Mouse (Mus musculus) ES-Bruce4 (cell line): Measurements from ENCODE around the gene Ehmt2. TPM values are rescaled to one million over a fixed set of nuclear protein-coding genes. Genes with fewer than 3 reads are reported as not detected.

Experiments
- H3K27ac ChIP-seq: 2 replicates; pipeline ENCODE4 v1.5.1; 2012; ENCODE audit warnings: low read length, inconsistent platforms; ENCODE audit not compliant: insufficient read depth
- H3K27me3 ChIP-seq: 2 replicates; pipeline ENCODE4 v1.6.1; 2012; ENCODE audit warnings: mild to moderate bottlenecking, low read length, inconsistent platforms; ENCODE audit not compliant: control insufficient read depth, poor library complexity, insufficient read depth, severe bottlenecking
- H3K36me3 ChIP-seq: 2 replicates; pipeline ENCODE4 v1.6.1; 2012; ENCODE audit warnings: inconsistent platforms, mild to moderate bottlenecking, low read length, moderate library complexity; ENCODE audit not compliant: control insufficient read depth, poor library complexity, insufficient read depth, severe bottlenecking
- H3K4me1 ChIP-seq: one replicate; pipeline ENCODE4 v1.8.1; 2011; ENCODE audit warnings: low read length; ENCODE audit not compliant: control insufficient read depth, insufficient read depth
- H3K4me3 ChIP-seq: 2 replicates; pipeline ENCODE4 v1.5.1; 2011; ENCODE audit warnings: low read depth, mild to moderate bottlenecking, low read length
- H3K9ac ChIP-seq: 2 replicates; pipeline ENCODE4 v1.6.1; 2012; ENCODE audit warnings: low read depth, mild to moderate bottlenecking, inconsistent platforms; ENCODE audit not compliant: poor library complexity, severe bottlenecking
- H3K9me3 ChIP-seq: replicated peaks from 2 replicates; pipeline ENCODE4 v1.6.1; 2012; ENCODE audit warnings: mild to moderate bottlenecking, low read length, inconsistent platforms; ENCODE audit not compliant: control insufficient read depth, poor library complexity, insufficient read depth, severe bottlenecking
- CTCF ChIP-seq: IDR thresholded peaks from one replicate; pipeline ENCODE4 v1.8.1; 2011; ENCODE audit warnings: low read depth, low read length
- EP300 ChIP-seq: IDR thresholded peaks from 2 replicates; pipeline ENCODE4 v1.6.1; 2011; ENCODE audit warnings: low read depth, low read length; ENCODE audit not compliant: insufficient read depth
- POLR2A ChIP-seq: IDR thresholded peaks from one replicate; pipeline ENCODE4 v1.8.1; 2011; ENCODE audit warnings: low read length; ENCODE audit not compliant: insufficient read depth
- polyA plus RNA-seq: library from polyadenylated mRNA; stranded (reverse); fragments of >200 nt; gene quantifications from 2 replicates; pipeline ENCODE4 v1.2.4, GENCODE M21; 2011; ENCODE audit warnings: low read depth; ENCODE audit not compliant: missing spikeins, insufficient read depth, insufficient read length

The Ehmt2 gene
- polyA plus RNA-seq, 1 experiment = 60.9 TPM

DNA sequence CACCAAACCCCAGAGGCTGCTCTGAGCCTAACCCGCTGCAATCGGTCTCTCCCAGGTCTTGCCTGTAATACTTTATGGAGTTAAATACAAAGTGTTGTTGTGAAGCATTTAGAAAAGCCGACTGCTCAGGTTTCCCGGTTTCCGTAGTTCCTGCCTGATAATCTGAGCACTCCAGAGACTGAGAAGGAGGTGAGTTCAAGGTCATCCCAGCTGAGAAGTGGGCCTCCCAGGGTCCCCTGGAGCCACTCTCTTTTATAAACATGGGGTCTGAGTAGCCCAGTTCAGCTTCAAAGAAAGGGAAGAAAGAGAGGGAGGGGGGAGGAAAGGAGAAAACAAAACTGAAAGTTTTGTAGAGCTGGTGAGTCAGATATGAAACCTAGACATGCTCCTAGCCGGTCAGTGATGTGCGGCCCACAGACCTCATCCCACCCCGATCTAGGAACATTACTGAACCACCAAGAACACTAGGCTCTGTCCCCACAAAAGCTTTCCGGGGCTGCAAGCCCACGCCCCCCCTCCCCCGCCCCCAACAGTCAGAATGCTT is 18.9 kb upstream of the Ehmt2 start, which contains the start of gene Zbtb12:
Gene Zbtb12, plus strand, starts transcription at position 148 of the 544 bp plus-strand sequence.
- Histone ChIP-seq H3K27ac (no peak within 1 kb of the TSS), H3K9me3 (no peaks in the 10 kb centered on the region), H3K4me1 (peaks cover 2% of the 10 kb centered on the region), H3K4me3 (peak within 1 kb of the TSS; percentile 30), H3K36me3 (no peaks in the 10 kb centered on the region), H3K9ac (peak within 1 kb of the TSS; percentile 4; the same call in 1 of the 2 replicates), H3K27me3 (no peaks in the 10 kb centered on the region)
- TF ChIP-seq POLR2A (no peak), EP300 (no peak), CTCF (no peak)

DNA sequence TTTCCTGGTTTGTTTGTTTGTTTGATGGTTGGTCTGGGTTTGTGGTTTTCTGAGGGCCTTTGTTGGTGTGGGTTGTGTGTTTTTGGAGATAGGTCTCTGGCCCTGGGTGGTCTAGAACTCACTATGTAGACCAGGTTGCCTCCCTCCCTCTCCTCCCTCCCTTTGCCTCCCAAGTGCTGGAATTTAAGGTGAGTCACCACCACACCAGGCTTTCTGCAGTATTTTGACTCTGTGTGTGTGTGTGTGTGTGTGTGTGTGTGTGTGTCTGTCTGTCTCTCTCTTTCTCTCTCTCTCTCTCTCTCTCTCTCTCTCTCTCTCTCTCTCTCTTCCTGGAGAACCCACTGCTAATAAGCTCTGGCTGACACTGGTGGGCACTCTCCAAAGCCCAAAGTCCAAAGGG is 17.1 kb upstream of the Ehmt2 start:
- Histone ChIP-seq H3K27ac (no peak overlapping the region), H3K4me3 (peak overlapping the region; percentile 25; the same call in 1 of the 2 replicates), H3K36me3 (no peaks in the 10 kb centered on the region), H3K9ac (no peak overlapping the region), H3K4me1 (peaks cover 2% of the 10 kb centered on the region), H3K27me3 (no peaks in the 10 kb centered on the region), H3K9me3 (no peaks in the 10 kb centered on the region)
- no peak for TF ChIP-seq POLR2A
- no peak for TF ChIP-seq EP300
- no peak for TF ChIP-seq CTCF

DNA sequence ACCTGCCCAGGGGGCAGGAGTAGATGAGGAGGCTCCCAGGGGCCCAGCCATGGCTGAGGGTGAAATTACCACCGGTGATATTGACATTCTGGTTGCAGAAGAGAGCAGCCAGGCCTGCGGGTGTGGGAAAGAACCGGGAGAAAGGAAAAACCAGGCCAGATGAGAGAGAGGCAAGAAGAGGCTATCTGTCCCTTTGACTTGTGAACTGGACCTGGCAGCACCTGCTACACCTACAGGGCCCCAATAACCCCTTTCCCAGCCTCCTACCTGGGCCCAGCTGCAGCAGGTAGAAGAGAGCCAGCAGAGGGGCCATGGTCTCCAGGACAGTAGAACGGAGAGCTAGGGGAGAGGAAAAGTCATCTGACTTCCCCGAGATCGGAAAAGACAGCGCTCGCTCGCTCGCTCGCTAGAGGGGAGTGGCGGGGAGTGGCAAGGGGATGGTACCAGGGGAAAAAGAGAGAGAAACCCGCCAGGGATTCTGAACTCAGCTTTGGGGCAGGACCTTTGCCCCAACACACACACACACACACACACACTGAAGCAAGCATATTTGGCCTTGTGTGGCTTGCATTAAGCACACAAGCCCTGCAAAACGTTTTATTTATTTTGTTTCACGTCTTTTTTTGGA is 16.5 kb upstream of the Ehmt2 start, which contains the start of gene Gm20547:
Gene Gm20547, minus strand, starts transcription at position 360 of the 628 bp plus-strand sequence.
- H3K9ac ChIP-seq = 0 out of 2 replicates have a peak within 1 kb of the TSS, but pooled peaks have one; percentile 10

DNA sequence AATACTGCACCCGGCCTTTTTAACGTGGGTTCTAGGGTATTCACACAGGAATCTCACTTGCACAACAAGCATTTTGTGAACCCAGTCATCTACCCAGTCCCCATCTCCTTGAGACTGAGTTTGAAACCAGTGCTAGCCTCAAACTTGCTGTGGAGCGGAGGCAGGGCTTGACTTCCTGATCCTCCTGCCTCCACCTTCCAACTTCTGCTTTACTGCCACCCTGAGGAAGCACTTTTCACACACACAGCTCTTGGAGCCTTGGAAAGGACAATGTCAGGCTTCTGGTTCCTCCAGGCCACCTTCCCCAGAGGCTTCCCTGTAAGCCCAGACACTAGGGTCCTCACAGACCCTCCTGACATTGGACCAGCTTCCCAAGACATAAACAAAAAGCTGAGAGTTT is 14.9 kb upstream of the Ehmt2 start:
- no peaks in the 10 kb centered on the region for H3K36me3 ChIP-seq
- TF ChIP-seq EP300 = no peak
- TF ChIP-seq POLR2A = no peak
- TF ChIP-seq CTCF = no peak
- H3K9me3 ChIP-seq = no peaks in the 10 kb centered on the region
- H3K4me1 ChIP-seq = peaks cover 2% of the 10 kb centered on the region
- no peak overlapping the region for H3K9ac ChIP-seq
- no peaks in the 10 kb centered on the region for H3K27me3 ChIP-seq
- no peak overlapping the region for H3K27ac ChIP-seq
- H3K4me3 ChIP-seq = no peak overlapping the region

More for the DNA sequence above, 16.5 kb upstream of the Ehmt2 start, which contains the start of gene Gm20547:
- Histone ChIP-seq H3K4me1 (peaks cover 2% of the 10 kb centered on the region), H3K27ac (no peak within 1 kb of the TSS), H3K9me3 (no peaks in the 10 kb centered on the region), H3K4me3 (peak within 1 kb of the TSS; percentile 25), H3K36me3 (no peaks in the 10 kb centered on the region), H3K27me3 (no peaks in the 10 kb centered on the region)
- TF ChIP-seq EP300 (no peak), POLR2A (no peak), CTCF (no peak)

DNA sequence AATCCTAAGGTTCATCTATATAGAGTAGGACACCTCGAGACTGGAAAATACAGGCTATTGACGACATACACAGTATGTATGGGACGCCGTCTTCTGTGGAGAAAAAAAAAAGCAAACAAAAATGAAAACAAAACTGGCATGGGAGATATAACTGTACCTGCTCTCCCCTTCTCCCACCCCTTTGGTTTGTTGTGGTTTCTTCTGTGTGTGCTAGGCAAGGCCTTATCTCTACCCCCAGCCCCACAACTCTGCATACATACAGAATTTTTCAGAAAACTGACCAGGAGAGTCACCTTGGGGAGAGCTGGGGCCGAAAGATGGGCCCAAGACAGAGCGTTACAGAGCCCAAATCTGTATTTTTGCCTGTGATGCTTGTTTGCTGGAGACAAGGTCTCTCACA is 13.6 kb upstream of the Ehmt2 start:
- H3K4me3 ChIP-seq = no peak overlapping the region
- no peaks in the 10 kb centered on the region for H3K36me3 ChIP-seq
- no peaks in the 10 kb centered on the region for H3K9me3 ChIP-seq
- TF ChIP-seq POLR2A = no peak
- no peak for TF ChIP-seq EP300
- no peak for TF ChIP-seq CTCF
- no peak overlapping the region for H3K9ac ChIP-seq
- H3K27ac ChIP-seq = no peak overlapping the region
- peaks cover 2% of the 10 kb centered on the region for H3K4me1 ChIP-seq
- H3K27me3 ChIP-seq = no peaks in the 10 kb centered on the region

DNA sequence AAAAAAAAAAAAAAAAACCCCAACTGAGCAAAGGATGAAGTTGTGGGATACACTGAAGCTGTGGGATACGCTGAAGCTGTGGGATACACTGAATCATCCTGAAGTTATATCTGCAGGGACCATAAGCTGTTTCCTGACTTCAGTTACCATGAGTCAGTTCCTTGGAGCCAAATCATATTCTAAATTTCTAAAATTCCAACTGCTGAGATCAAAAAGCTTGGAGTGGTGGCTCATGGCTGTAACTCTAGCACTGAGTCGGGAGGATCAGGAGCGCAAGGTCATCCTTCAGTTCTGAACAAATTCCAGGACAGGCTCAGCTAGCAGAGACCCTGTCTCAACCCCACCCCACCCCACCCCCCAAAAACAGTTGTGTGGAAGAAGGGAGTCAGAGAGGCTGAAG is 12.7 kb upstream of the Ehmt2 start:
- Histone ChIP-seq H3K4me3 (no peak overlapping the region), H3K4me1 (no peaks in the 10 kb centered on the region), H3K9ac (no peak overlapping the region), H3K9me3 (no peaks in the 10 kb centered on the region), H3K27ac (no peak overlapping the region), H3K36me3 (no peaks in the 10 kb centered on the region), H3K27me3 (no peaks in the 10 kb centered on the region)
- no peak for TF ChIP-seq POLR2A
- TF ChIP-seq EP300 = no peak
- no peak for TF ChIP-seq CTCF
